Mouse (Mus musculus): ENCODE measurements at regions not wholly inside any gene's neighbourhood (a gene's known extent, or its start where the extent isn't known, plus 50 kb on each side); places are given as distances from the start of the nearest gene placed in this dataset.

- WGBS: 58% methylated on average over 5 of the region's 5 CpGs
These were observed 208.2 kb upstream of the Prok2 start for GRCm38 (mm10) chr6:99934394-99934793.

GRCm38 (mm10) chr6:99933404-99933803, 207.2 kb upstream of the Prok2 start:
- no peaks in the 10 kb centered on the region; the same call in 1 of the 2 replicates for H3K4me1 ChIP-seq (ENCODE audit: control insufficient read depth, insufficient read depth, low read length)
- no peak for TF ChIP-seq POLR2A (IDR thresholded peaks at IDR 0.05; ENCODE audit: insufficient read depth, low read depth, low read length)
- TF ChIP-seq CTCF (IDR thresholded peaks at IDR 0.05; ENCODE audit: insufficient read depth, low read depth, low read length): no peak
- WGBS: 84% methylated on average over 5 of the region's 5 CpGs

More at GRCm38 (mm10) chr6:99934394-99934793, 208.2 kb upstream of the Prok2 start:
- TF ChIP-seq CTCF (IDR thresholded peaks at IDR 0.05; ENCODE audit: insufficient read depth, low read depth, low read length) (no peak), POLR2A (IDR thresholded peaks at IDR 0.05; ENCODE audit: insufficient read depth, low read depth, low read length) (no peak)
- no peaks in the 10 kb centered on the region; the same call in 1 of the 2 replicates for H3K4me1 ChIP-seq (ENCODE audit: control insufficient read depth, insufficient read depth, low read length)
- H3K27ac ChIP-seq (ENCODE audit: insufficient read depth, low read depth, low read length): no peak overlapping the region
- H3K4me3 ChIP-seq (ENCODE audit: insufficient read depth, low read depth, low read length): no peak overlapping the region

GRCm38 (mm10) chr6:99932923-99933322, 206.7 kb upstream of the Prok2 start:
- no peak overlapping the region for H3K27ac ChIP-seq (ENCODE audit: insufficient read depth, low read depth, low read length)
- no peak overlapping the region for H3K4me3 ChIP-seq (ENCODE audit: insufficient read depth, low read depth, low read length)
- WGBS: 59% methylated on average over 2 of the region's 2 CpGs
- TF ChIP-seq CTCF (IDR thresholded peaks at IDR 0.05; ENCODE audit: insufficient read depth, low read depth, low read length) (no peak), POLR2A (IDR thresholded peaks at IDR 0.05; ENCODE audit: insufficient read depth, low read depth, low read length) (no peak)
- H3K4me1 ChIP-seq (ENCODE audit: control insufficient read depth, insufficient read depth, low read length): no peaks in the 10 kb centered on the region; the same call in 1 of the 2 replicates

More at GRCm38 (mm10) chr6:99933404-99933803, 207.2 kb upstream of the Prok2 start:
- Histone ChIP-seq H3K27ac (ENCODE audit: insufficient read depth, low read depth, low read length) (no peak overlapping the region), H3K4me3 (ENCODE audit: insufficient read depth, low read depth, low read length) (no peak overlapping the region)

- WGBS: 85% methylated on average over 6 of the region's 6 CpGs
- no peaks in the 10 kb centered on the region; the same call in 1 of the 2 replicates for H3K4me1 ChIP-seq (ENCODE audit: control insufficient read depth, insufficient read depth, low read length)
- TF ChIP-seq CTCF (IDR thresholded peaks at IDR 0.05; ENCODE audit: insufficient read depth, low read depth, low read length) (no peak), POLR2A (IDR thresholded peaks at IDR 0.05; ENCODE audit: insufficient read depth, low read depth, low read length) (no peak)
- no peak overlapping the region for H3K4me3 ChIP-seq (ENCODE audit: insufficient read depth, low read depth, low read length)
- no peak overlapping the region for H3K27ac ChIP-seq (ENCODE audit: insufficient read depth, low read depth, low read length)
These were observed 206.2 kb upstream of the Prok2 start for GRCm38 (mm10) chr6:99932405-99932804.

- H3K4me3 ChIP-seq (ENCODE audit: insufficient read depth, low read depth, low read length): no peak overlapping the region
- WGBS: 56% methylated on average over 4 of the region's 4 CpGs
- TF ChIP-seq POLR2A (IDR thresholded peaks at IDR 0.05; ENCODE audit: insufficient read depth, low read depth, low read length) (no peak), CTCF (IDR thresholded peaks at IDR 0.05; ENCODE audit: insufficient read depth, low read depth, low read length) (no peak)
- H3K4me1 ChIP-seq (ENCODE audit: control insufficient read depth, insufficient read depth, low read length): no peaks in the 10 kb centered on the region; the same call in 1 of the 2 replicates
- H3K27ac ChIP-seq (ENCODE audit: insufficient read depth, low read depth, low read length): no peak overlapping the region
These were observed 205.4 kb upstream of the Prok2 start for GRCm38 (mm10) chr6:99931588-99931987.

- Histone ChIP-seq H3K4me3 (ENCODE audit: insufficient read depth, low read depth, low read length) (no peak overlapping the region), H3K27ac (ENCODE audit: insufficient read depth, low read depth, low read length) (no peak overlapping the region), H3K4me1 (ENCODE audit: control insufficient read depth, insufficient read depth, low read length) (no peaks in the 10 kb centered on the region; the same call in 1 of the 2 replicates)
- TF ChIP-seq CTCF (IDR thresholded peaks at IDR 0.05; ENCODE audit: insufficient read depth, low read depth, low read length) (no peak), POLR2A (IDR thresholded peaks at IDR 0.05; ENCODE audit: insufficient read depth, low read depth, low read length) (no peak)
- 90% methylated on average over 6 of the region's 6 CpGs for WGBS
These were observed 204.1 kb upstream of the Prok2 start for GRCm38 (mm10) chr6:99930316-99930715.

GRCm38 (mm10) chr6:99927933-99928555, 201.9 kb upstream of the Prok2 start:
- 77% methylated on average over 10 of the region's 10 CpGs for WGBS
- no peak for TF ChIP-seq POLR2A (IDR thresholded peaks at IDR 0.05; ENCODE audit: insufficient read depth, low read depth, low read length)
- Histone ChIP-seq H3K4me3 (ENCODE audit: insufficient read depth, low read depth, low read length) (no peak overlapping the region), H3K27ac (ENCODE audit: insufficient read depth, low read depth, low read length) (no peak overlapping the region), H3K4me1 (ENCODE audit: control insufficient read depth, insufficient read depth, low read length) (no peaks in the 10 kb centered on the region)

- no peak overlapping the region for H3K27ac ChIP-seq (ENCODE audit: insufficient read depth, low read depth, low read length)
- WGBS: 71% methylated on average over 8 of the region's 8 CpGs
- no peak for TF ChIP-seq CTCF (IDR thresholded peaks at IDR 0.05; ENCODE audit: insufficient read depth, low read depth, low read length)
These were observed 198.0 kb upstream of the Prok2 start for GRCm38 (mm10) chr6:99924181-99924580.

GRCm38 (mm10) chr6:99921966-99922365, 195.8 kb upstream of the Prok2 start:
- Histone ChIP-seq H3K4me3 (ENCODE audit: insufficient read depth, low read depth, low read length) (no peak overlapping the region), H3K27ac (ENCODE audit: insufficient read depth, low read depth, low read length) (no peak overlapping the region), H3K4me1 (ENCODE audit: control insufficient read depth, insufficient read depth, low read length) (peaks cover 4% of the 10 kb centered on the region)
- 67% methylated on average over 5 of the region's 5 CpGs for WGBS
- no peak for TF ChIP-seq CTCF (IDR thresholded peaks at IDR 0.05; ENCODE audit: insufficient read depth, low read depth, low read length)
- no peak for TF ChIP-seq POLR2A (IDR thresholded peaks at IDR 0.05; ENCODE audit: insufficient read depth, low read depth, low read length)

More at GRCm38 (mm10) chr6:99924181-99924580, 198.0 kb upstream of the Prok2 start:
- H3K4me3 ChIP-seq (ENCODE audit: insufficient read depth, low read depth, low read length): no peak overlapping the region
- peaks cover 3% of the 10 kb centered on the region for H3K4me1 ChIP-seq (ENCODE audit: control insufficient read depth, insufficient read depth, low read length)

All from olfactory bulb, adult 2 months (tissue).